Mouse (Mus musculus) erythroblast, embryonic 14.5 days (primary cell): ENCODE results near the gene Cnnm2.

Source experiments
- GATA1 ChIP-seq: IDR thresholded peaks from 2 replicates; pipeline ENCODE4 v1.6.1; 2012; ENCODE audit warnings: low read length, inconsistent platforms, mixed read lengths
- TAL1 ChIP-seq: IDR thresholded peaks from 3 replicates; pipeline ENCODE4 v1.6.1; 2012; ENCODE audit warnings: low read length, inconsistent platforms, mixed read lengths

- TF ChIP-seq GATA1 (no peak), TAL1 (no peak)
Measured at GRCm38 (mm10) chr19:46771801-46772200, 10.4 kb downstream of the Cnnm2 start.
